Mouse (Mus musculus) brain, embryonic 14.5 days (tissue): ENCODE data around the gene Pcdh15.

Experiments
- CTCF ChIP-seq: fragments of 200-500 bp; IDR thresholded peaks from 2 replicates; pipeline ENCODE4 v1.5.1; 2012; ENCODE audit warnings: inconsistent platforms, mild to moderate bottlenecking, moderate library complexity, borderline replicate concordance; ENCODE audit not compliant: insufficient read depth, insufficient read length; ENCODE audit errors: extremely low read depth
- POLR2A ChIP-seq: fragments of 200-500 bp; IDR thresholded peaks from 2 replicates; pipeline ENCODE4 v1.6.1; 2012; ENCODE audit warnings: mild to moderate bottlenecking, inconsistent platforms, borderline replicate concordance; ENCODE audit not compliant: poor library complexity, insufficient read depth, insufficient read length, severe bottlenecking; ENCODE audit errors: extremely low read depth

GRCm38 (mm10) chr10:74569603-74570002 is 1470.5 kb downstream of the Pcdh15 start:
- TF ChIP-seq CTCF (no peak), POLR2A (no peak)
